Mouse (Mus musculus) spleen, adult 18-20 months (tissue): Measurements from ENCODE around the gene Tmem200b.
A peak's percentile ranks its signal among the peaks of the same experiment; 100 is the strongest.

ENCODE experiments used
- DNase-seq, 2 experiments: peaks; one replicate each; pipeline ENCODE4 v3.0.0; 2022; ENCODE audit warnings: mixed read lengths in 2 of 2

The Tmem200b gene

GRCm38 (mm10) chr4:131921461-131922346 is at the start of gene Tmem200b:
TSS of gene Tmem200b (plus strand) at chr4:131921771.
- no peak for DNase-seq

GRCm38 (mm10) chr4:131872672-131873292 is 48.8 kb upstream of the Tmem200b start:
- DNase-seq: no peak

GRCm38 (mm10) chr4:131873293-131874168 is 48.0 kb upstream of the Tmem200b start, which contains the start of gene Srsf4:
TSS of gene Srsf4 (plus strand) at chr4:131873617.
- peak; percentile 89 to 92 for DNase-seq

- no peak for DNase-seq
Observed at GRCm38 (mm10) chr4:131874169-131874536, 47.4 kb upstream of the Tmem200b start.

- no peak for DNase-seq
Observed at GRCm38 (mm10) chr4:131874567-131874966, 47.0 kb upstream of the Tmem200b start.

- no peak for DNase-seq
Observed at GRCm38 (mm10) chr4:131875242-131875641, 46.3 kb upstream of the Tmem200b start.

- no peak for DNase-seq
Observed at GRCm38 (mm10) chr4:131876836-131877235, 44.7 kb upstream of the Tmem200b start.

GRCm38 (mm10) chr4:131879692-131880091 is 41.9 kb upstream of the Tmem200b start:
- DNase-seq: no peak

- DNase-seq: no peak
Observed at GRCm38 (mm10) chr4:131881306-131881705, 40.3 kb upstream of the Tmem200b start.

- DNase-seq: no peak
Observed at GRCm38 (mm10) chr4:131883571-131883970, 38.0 kb upstream of the Tmem200b start.

GRCm38 (mm10) chr4:131885376-131885775 is 36.2 kb upstream of the Tmem200b start:
- no peak for DNase-seq

- DNase-seq: no peak
Observed at GRCm38 (mm10) chr4:131888564-131888963, 33.0 kb upstream of the Tmem200b start.

GRCm38 (mm10) chr4:131890692-131891091 is 30.9 kb upstream of the Tmem200b start:
- no peak for DNase-seq

GRCm38 (mm10) chr4:131897109-131897508 is 24.5 kb upstream of the Tmem200b start:
- no peak for DNase-seq

GRCm38 (mm10) chr4:131897787-131898186 is 23.8 kb upstream of the Tmem200b start:
- DNase-seq: no peak

- no peak for DNase-seq
Observed at GRCm38 (mm10) chr4:131898503-131899179, 22.9 kb upstream of the Tmem200b start.

- DNase-seq: no peak
Observed at GRCm38 (mm10) chr4:131899180-131899554, 22.4 kb upstream of the Tmem200b start.

GRCm38 (mm10) chr4:131901090-131901489 is 20.5 kb upstream of the Tmem200b start:
- DNase-seq: no peak

GRCm38 (mm10) chr4:131904478-131904877 is 17.1 kb upstream of the Tmem200b start:
- DNase-seq: peak in 1 of 2 experiments; percentile 34

GRCm38 (mm10) chr4:131906423-131906822 is 15.1 kb upstream of the Tmem200b start:
- DNase-seq: no peak

GRCm38 (mm10) chr4:131907912-131908311 is 13.7 kb upstream of the Tmem200b start:
- DNase-seq: no peak

GRCm38 (mm10) chr4:131910237-131910994 is 11.2 kb upstream of the Tmem200b start:
- no peak for DNase-seq
